ENCODE assay signal across 8 mouse cellular contexts in genomic region chr6:106799333-106800226, GRCm38 (mm10). TPM values are rescaled to one million over a fixed set of nuclear protein-coding genes. Genes with fewer than 3 reads are reported as not detected.
DNase-seq lines count a peak whose midpoint lies in the region; ATAC-seq and TF ChIP-seq lines count a peak whose summit lies in the region.

TSS of gene Crbn (minus strand) at chr6:106800077.

- TF ChIP-seq EP300 in CH12.LX (IDR thresholded peaks at IDR 0.05; ENCODE audit: low read length): no peak
- TF ChIP-seq EP300 in heart, postnatal 0 days (IDR thresholded peaks at IDR 0.05; ENCODE audit: low read depth): no peak

- ATAC-seq in forebrain, embryonic 12.5 days (ENCODE audit: low FRiP score): peak; percentile 96
- peak; percentile 95 for ATAC-seq in heart, postnatal 0 days (ENCODE audit: insufficient read depth, low read depth)
- peak; percentile 94 for ATAC-seq in liver, embryonic 16.5 days (ENCODE audit: low read depth)
- peak; percentile 94 for ATAC-seq in neural tube, embryonic 13.5 days (ENCODE audit: low read depth)

- peak within 1 kb of the TSS; percentile 78 to 91 (median 88) for H3K4me3 ChIP-seq in CH12.LX (replicated peaks in 1 of 3; ENCODE audit: low read depth in 2 of 3, low read length in 2 of 3, poor library complexity in 1 of 3)
- H3K4me3 ChIP-seq in forebrain, embryonic 12.5 days (replicated peaks): peak within 1 kb of the TSS; percentile 87
- peak within 1 kb of the TSS; percentile 91 for H3K4me3 ChIP-seq in heart, postnatal 0 days (ENCODE audit: low read depth, low read length)
- H3K4me3 ChIP-seq in liver, embryonic 16.5 days (ENCODE audit: low read depth, low read length): peak within 1 kb of the TSS; percentile 91
- H3K4me3 ChIP-seq in neural tube, embryonic 13.5 days: peak within 1 kb of the TSS; percentile 63
- H3K4me3 ChIP-seq in testis, adult 2 months (ENCODE audit: control insufficient read depth, low read depth, low read length): peak within 1 kb of the TSS; percentile 96

- peak within 1 kb of the TSS; percentile 56 for H3K27ac ChIP-seq in CH12.LX (ENCODE audit: insufficient read depth, low read depth)
- H3K27ac ChIP-seq in forebrain, embryonic 12.5 days: no peak within 1 kb of the TSS
- peak within 1 kb of the TSS; percentile 11; the same call in 1 of the 2 replicates for H3K27ac ChIP-seq in heart, postnatal 0 days (ENCODE audit: low read depth)
- peak within 1 kb of the TSS; percentile 61 for H3K27ac ChIP-seq in liver, embryonic 16.5 days (ENCODE audit: low read length)
- H3K27ac ChIP-seq in neural tube, embryonic 13.5 days (replicated peaks): no peak within 1 kb of the TSS
- H3K27ac ChIP-seq in testis, adult 2 months (ENCODE audit: control insufficient read depth, insufficient read depth, low read depth, low read length): peak within 1 kb of the TSS; percentile 82; the same call in 1 of the 2 replicates

- DNase-seq in CH12.LX (ENCODE audit: extremely low read depth): peak; percentile 85
- peak; percentile 79 for DNase-seq in c-Kit-positive CD71-positive TER-119-negative erythroid progenitor cells, embryonic 14.5 days (ENCODE audit: low read depth)
- peak; percentile 74 for DNase-seq in heart, postnatal 0 days (ENCODE audit: low spot score)
- peak; percentile 95 for DNase-seq in kidney, postnatal 4 days

- peak; percentile 73 for TF ChIP-seq RAD21 in CH12.LX (IDR thresholded peaks at IDR 0.05; ENCODE audit: low read depth, low read length)

- 3% methylated on average over 57 of the region's 57 CpGs for WGBS in forebrain, embryonic 12.5 days
- 2% methylated on average over 56 of the region's 57 CpGs for WGBS in heart, postnatal 0 days
- under 1% methylated on average over 52 of the region's 57 CpGs for WGBS in liver, embryonic 16.5 days (ENCODE audit: insufficient replicate concordance)
- 2% methylated on average over 57 of the region's 57 CpGs for WGBS in neural tube, embryonic 13.5 days

- no peaks in the 10 kb centered on the region for H3K27me3 ChIP-seq in CH12.LX (replicated peaks)
- no peaks in the 10 kb centered on the region for H3K27me3 ChIP-seq in forebrain, embryonic 12.5 days
- no peaks in the 10 kb centered on the region for H3K27me3 ChIP-seq in heart, postnatal 0 days (ENCODE audit: control insufficient read depth, insufficient read depth, low read length)
- H3K27me3 ChIP-seq in liver, embryonic 16.5 days (ENCODE audit: control insufficient read depth, insufficient read depth, low read depth, low read length): no peaks in the 10 kb centered on the region
- no peaks in the 10 kb centered on the region for H3K27me3 ChIP-seq in neural tube, embryonic 13.5 days
- no peaks in the 10 kb centered on the region for H3K27me3 ChIP-seq in testis, adult 2 months (ENCODE audit: control insufficient read depth, insufficient read depth, low read length)

- dilution Hi-C loops in CH12.LX (cut with MboI; ENCODE audit: extremely low pct_ligation_motif_present, extremely low pct_unique_long_range_greater_than_20kb, low sequenced_read_pairs): no loop called here

- H3K4me2 ChIP-seq in CH12.LX (ENCODE audit: insufficient read depth, low read depth, poor library complexity, severe bottlenecking): peak within 1 kb of the TSS; percentile 97
- H3K4me2 ChIP-seq in forebrain, embryonic 12.5 days: peak within 1 kb of the TSS; percentile 89
- H3K4me2 ChIP-seq in heart, postnatal 0 days (ENCODE audit: low read depth, low read length): peak within 1 kb of the TSS; percentile 90
- H3K4me2 ChIP-seq in liver, embryonic 16.5 days (ENCODE audit: low read depth, low read length): peak within 1 kb of the TSS; percentile 69
- H3K4me2 ChIP-seq in neural tube, embryonic 13.5 days: peak within 1 kb of the TSS; percentile 91

- in situ Hi-C loops in CH12.LX (cut with MboI; ENCODE audit: low pct_ligation_motif_present, low pct_unique_long_range_greater_than_20kb, low sequenced_read_pairs): loop anchor here (25.0 kb wide), 1 partner anchor 1263 kb away; the partner anchor contains the start of gene Setmar

- no peaks in the 10 kb centered on the region for H3K9me3 ChIP-seq in CH12.LX (replicated peaks; ENCODE audit: low read length)
- H3K9me3 ChIP-seq in forebrain, embryonic 12.5 days: no peaks in the 10 kb centered on the region
- H3K9me3 ChIP-seq in heart, postnatal 0 days (replicated peaks; ENCODE audit: control insufficient read depth, low read length): no peaks in the 10 kb centered on the region
- no peaks in the 10 kb centered on the region for H3K9me3 ChIP-seq in liver, embryonic 16.5 days (replicated peaks; ENCODE audit: control insufficient read depth, low read length)
- H3K9me3 ChIP-seq in neural tube, embryonic 13.5 days: no peaks in the 10 kb centered on the region

- H3K36me3 ChIP-seq in CH12.LX (replicated peaks in 1 of 2; ENCODE audit: control insufficient read depth in 1 of 2, insufficient read depth in 1 of 2, low read length in 1 of 2): peaks cover 6 to 9% of the 10 kb centered on the region in 2 experiments
- H3K36me3 ChIP-seq in forebrain, embryonic 12.5 days (replicated peaks): peaks cover 6% of the 10 kb centered on the region
- peaks cover 11% of the 10 kb centered on the region for H3K36me3 ChIP-seq in heart, postnatal 0 days (replicated peaks; ENCODE audit: control insufficient read depth, insufficient read depth, low read length)
- H3K36me3 ChIP-seq in liver, embryonic 16.5 days (ENCODE audit: control insufficient read depth, insufficient read depth): peaks cover 5% of the 10 kb centered on the region; the same call in 1 of the 2 replicates
- peaks cover 5% of the 10 kb centered on the region for H3K36me3 ChIP-seq in neural tube, embryonic 13.5 days
- no peaks in the 10 kb centered on the region for H3K36me3 ChIP-seq in testis, adult 2 months (ENCODE audit: control insufficient read depth, insufficient read depth, low read length)

- peak; percentile 69 for TF ChIP-seq POLR2A in CH12.LX (IDR thresholded peaks at IDR 0.05; ENCODE audit: low read depth, low read length)
- TF ChIP-seq POLR2A in testis, adult 2 months (IDR thresholded peaks at IDR 0.05; ENCODE audit: control insufficient read depth, low read depth, low read length): peak; percentile 80

- peaks cover 3 to 40% of the 10 kb centered on the region in 2 experiments; a peak in 3 of 4 replicates for H3K4me1 ChIP-seq in CH12.LX (ENCODE audit: control insufficient read depth in 1 of 2, insufficient read depth in 2 of 2)
- peaks cover 12% of the 10 kb centered on the region for H3K4me1 ChIP-seq in forebrain, embryonic 12.5 days
- H3K4me1 ChIP-seq in heart, postnatal 0 days (ENCODE audit: control insufficient read depth, insufficient read depth): peaks cover 13% of the 10 kb centered on the region
- H3K4me1 ChIP-seq in liver, embryonic 16.5 days (ENCODE audit: control insufficient read depth, low read depth, low read length): peaks cover 9% of the 10 kb centered on the region
- H3K4me1 ChIP-seq in neural tube, embryonic 13.5 days (replicated peaks): peaks cover 13% of the 10 kb centered on the region
- peaks cover 2% of the 10 kb centered on the region; the same call in 1 of the 2 replicates for H3K4me1 ChIP-seq in testis, adult 2 months (ENCODE audit: control insufficient read depth, insufficient read depth, low read length)

- H3K9ac ChIP-seq in CH12.LX (ENCODE audit: insufficient read depth, low read depth): peak within 1 kb of the TSS; percentile 68
- H3K9ac ChIP-seq in forebrain, embryonic 12.5 days: peak within 1 kb of the TSS; percentile 78
- H3K9ac ChIP-seq in heart, postnatal 0 days (replicated peaks; ENCODE audit: low read depth, low read length): peak within 1 kb of the TSS; percentile 83
- peak within 1 kb of the TSS; percentile 84 for H3K9ac ChIP-seq in liver, embryonic 16.5 days (ENCODE audit: low read depth, low read length)
- peak within 1 kb of the TSS; percentile 74 for H3K9ac ChIP-seq in neural tube, embryonic 13.5 days

- peaks cover 20% of the 10 kb centered on the region for H3K79me2 ChIP-seq in CH12.LX (replicated peaks; ENCODE audit: control insufficient read depth, extremely low read depth, insufficient read depth, poor library complexity, severe bottlenecking)

- TF ChIP-seq CTCF in CH12.LX (conservative IDR thresholded peaks at IDR 0.05 in 1 of 2, IDR thresholded peaks at IDR 0.05 in 1 of 2; ENCODE audit: low read depth in 2 of 2, low read length in 2 of 2): peak; percentile 44 to 95; a peak in 3 of 4 replicates
- TF ChIP-seq CTCF in heart, postnatal 0 days (IDR thresholded peaks at IDR 0.05; ENCODE audit: low read depth): peak; percentile 96
- TF ChIP-seq CTCF in testis, adult 2 months (IDR thresholded peaks at IDR 0.05; ENCODE audit: control insufficient read depth, insufficient read depth, insufficient replicate concordance, low read depth, low read length): peak; percentile 98

TF ChIP-seq in CH12.LX, 34 proteins besides CTCF, POLR2A, EP300 and RAD21 (continues in another document):
- TF ChIP-seq USF2 (conservative IDR thresholded peaks at IDR 0.05; ENCODE audit: low read depth, low read length): no peak
- TF ChIP-seq MXI1 (IDR thresholded peaks at IDR 0.05; ENCODE audit: low read depth, low read length): peak; percentile 70
- peak; percentile 84 for TF ChIP-seq HCFC1 (IDR thresholded peaks at IDR 0.05; ENCODE audit: low read depth, low read length)
- peak; percentile 71 for TF ChIP-seq NELFE (IDR thresholded peaks at IDR 0.05; ENCODE audit: low read depth, low read length)
- TF ChIP-seq POLR2AphosphoS2 (IDR thresholded peaks at IDR 0.05; ENCODE audit: low read depth, low read length): no peak
- peak; percentile 54 for TF ChIP-seq NRF1 (IDR thresholded peaks at IDR 0.05; ENCODE audit: low read depth, low read length)
- TF ChIP-seq CHD1 (IDR thresholded peaks at IDR 0.05; ENCODE audit: low read depth, low read length): no peak
- TF ChIP-seq MAX (IDR thresholded peaks at IDR 0.05; ENCODE audit: low read length): peak; percentile 66; the same call in 1 of the 2 replicates
- peak; percentile 52 for TF ChIP-seq ZC3H11A (IDR thresholded peaks at IDR 0.05; ENCODE audit: low read depth, low read length)
- peak; percentile 14; the same call in 1 of the 2 replicates for TF ChIP-seq IRF4 (IDR thresholded peaks at IDR 0.05; ENCODE audit: low read depth, low read length)
- no peak for TF ChIP-seq RCOR1 (conservative IDR thresholded peaks at IDR 0.05; ENCODE audit: low read depth, low read length)
- TF ChIP-seq ZNF384 (IDR thresholded peaks at IDR 0.05; ENCODE audit: low read depth, low read length): peak; percentile 12; the same call in 1 of the 2 replicates

RNA-seq across cellular contexts. Expression of gene Crbn, which starts in this region (rescaled TPM):
- total RNA-seq in CH12.LX (2012; rRNA removed) (28.8 and 29.2 TPM in 2 replicates), CH12.LX (2014; rRNA removed) (60.1 and 73.3 TPM in 2 replicates)
- polyA plus RNA-seq in CH12.LX (2012; ENCODE audit: insufficient read length, low read depth): 28.0 and 30.8 TPM in 2 replicates
- 48.3 and 48.7 TPM in 2 replicates for polyA plus RNA-seq in forebrain, embryonic 12.5 days (2016; fragmentation: Nextera tagmentation; extraction: Ambion mirVana)
- total RNA-seq in heart, postnatal 0 days (2014; rRNA removed; ENCODE audit: low replicate concordance): 22.5 and 33.6 TPM in 2 replicates
- 30.3 and 33.2 TPM in 2 replicates for polyA plus RNA-seq in heart, postnatal 0 days (2015; fragmentation: Nextera tagmentation; extraction: Ambion mirVana)
- polyA plus RNA-seq in liver, embryonic 16.5 days (2015; fragmentation: Nextera tagmentation; extraction: Ambion mirVana): 20.0 and 21.7 TPM in 2 replicates
- polyA plus RNA-seq in neural tube, embryonic 13.5 days (2015; fragmentation: Nextera tagmentation; extraction: Ambion mirVana): 69.4 and 74.0 TPM in 2 replicates
- 25.1 and 25.4 TPM in 2 replicates for polyA plus RNA-seq in testis, adult 2 months (2012; rRNA removed)

Comparison
In these comparisons a context has a peak if more than half of its experiments do, and no peak if none do; other contexts are left out.
1. H3K27ac ChIP-seq: peak in CH12.LX (single experiment), heart, postnatal 0 days (single experiment), liver, embryonic 16.5 days (single experiment) and testis, adult 2 months (single experiment); none in forebrain, embryonic 12.5 days (single experiment) and neural tube, embryonic 13.5 days (single experiment).
2. Peak in every context shown above with its lines, with median percentiles within 50 percentile points of each other: DNase-seq, H3K4me2 ChIP-seq, H3K4me3 ChIP-seq, H3K9ac ChIP-seq, CTCF ChIP-seq and ATAC-seq.